Mouse (Mus musculus): ENCODE results near the gene Asic2.
A peak's percentile ranks its signal among the peaks of the same experiment; 100 is the strongest.

Gene Asic2

GRCm38 (mm10) chr11:81968401-81968881 is at the start of gene Asic2:
Gene Asic2 (minus strand): TSS chr11:81968457.
- DNase-seq (ENCODE audit: extremely low spot score, low read depth, low spot score), result no peak

DNA sequence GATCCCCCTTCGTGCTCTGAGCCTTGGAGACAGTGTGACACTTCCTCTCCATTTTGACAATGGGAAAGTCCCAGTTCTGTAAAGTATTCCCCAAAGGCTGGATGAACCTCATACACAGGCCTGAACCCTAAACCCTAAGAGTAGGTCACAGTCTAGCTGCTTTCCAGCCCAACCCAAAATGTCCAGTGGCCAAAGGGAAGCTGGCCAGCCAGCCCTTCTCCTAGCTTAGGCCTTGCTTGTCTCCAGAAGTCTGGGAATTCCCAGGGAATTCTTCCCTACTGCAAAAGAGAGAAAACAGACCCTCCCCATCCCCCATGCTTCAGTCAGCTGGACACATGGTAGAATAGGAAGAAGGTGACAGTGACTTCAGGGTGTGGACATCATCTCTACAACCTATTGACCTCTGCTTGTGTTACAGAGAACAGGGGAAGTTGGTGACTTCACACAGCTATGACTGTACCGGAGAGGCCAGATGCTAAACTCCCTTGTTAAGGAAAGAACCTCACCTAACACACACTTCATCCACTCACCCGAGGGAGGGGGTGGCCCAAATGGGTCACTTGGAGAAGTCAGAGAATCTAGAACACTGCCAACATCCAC is 48.0 kb upstream of the Asic2 start:
- DNase-seq (ENCODE audit: extremely low spot score, low read depth, low spot score), result no peak

- DNase-seq (ENCODE audit: extremely low spot score, low read depth, low spot score), result no peak
These were observed 46.8 kb upstream of the Asic2 start for GRCm38 (mm10) chr11:82015066-82015465.

GRCm38 (mm10) chr11:82013756-82014155 is 45.5 kb upstream of the Asic2 start:
- DNase-seq (ENCODE audit: extremely low spot score, low read depth, low spot score), result no peak

GRCm38 (mm10) chr11:82011411-82012193 is 43.3 kb upstream of the Asic2 start:
- DNase-seq (ENCODE audit: extremely low spot score, low read depth, low spot score), result no peak

DNA sequence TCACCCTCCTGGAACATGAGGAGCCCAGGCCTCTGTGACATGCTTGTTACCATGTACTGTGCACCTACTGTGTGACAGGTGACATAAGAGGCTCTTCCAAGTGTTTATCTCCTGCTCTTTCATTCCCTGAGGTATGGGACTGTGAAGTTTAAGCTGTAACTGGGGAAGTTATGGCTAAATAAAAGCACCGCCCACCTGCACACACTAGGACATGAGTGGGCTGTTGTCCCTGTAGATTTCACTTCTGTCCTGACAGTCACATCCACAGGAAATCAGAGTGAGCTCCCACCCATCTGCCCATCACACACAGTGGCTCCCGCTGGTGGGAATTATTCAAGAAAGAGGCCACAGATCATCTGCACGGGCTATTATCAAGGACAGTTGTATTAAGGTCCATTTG is 41.9 kb upstream of the Asic2 start:
- DNase-seq (ENCODE audit: extremely low spot score, low read depth, low spot score), result no peak

DNA sequence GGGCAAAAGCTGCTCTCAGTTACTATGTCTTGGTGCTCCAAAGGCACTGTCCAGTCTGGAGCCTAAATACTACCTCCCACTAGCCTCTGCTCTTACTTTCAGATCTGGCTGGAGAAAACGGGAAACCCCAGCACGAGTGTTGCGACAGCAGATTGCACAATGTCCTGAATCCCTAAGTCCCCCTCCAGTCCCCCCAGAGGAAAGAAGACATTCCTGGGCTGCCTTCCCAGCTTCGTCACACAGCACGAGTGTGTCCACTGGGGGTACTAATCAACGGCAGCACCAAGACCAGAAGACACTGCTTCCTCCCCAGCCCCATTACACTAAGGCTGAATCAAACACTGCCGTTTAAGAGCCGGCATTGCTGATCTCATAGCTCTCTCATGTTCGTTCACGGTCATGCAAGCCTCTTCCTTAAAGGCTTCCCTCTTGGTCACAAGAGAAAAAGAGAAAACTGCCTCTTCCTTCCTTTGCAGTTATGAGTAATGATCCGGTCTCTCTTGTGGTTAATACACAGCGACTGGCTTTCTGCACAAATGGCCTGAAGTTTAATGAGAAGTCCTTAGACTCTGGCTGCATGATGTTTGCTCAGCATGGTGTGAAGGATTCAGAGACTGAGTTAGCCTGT is 38.7 kb upstream of the Asic2 start:
- DNase-seq (ENCODE audit: extremely low spot score, low read depth, low spot score), result no peak

GRCm38 (mm10) chr11:82004810-82005209 is 36.6 kb upstream of the Asic2 start:
- no peak for DNase-seq (ENCODE audit: extremely low spot score, low read depth, low spot score)

DNA sequence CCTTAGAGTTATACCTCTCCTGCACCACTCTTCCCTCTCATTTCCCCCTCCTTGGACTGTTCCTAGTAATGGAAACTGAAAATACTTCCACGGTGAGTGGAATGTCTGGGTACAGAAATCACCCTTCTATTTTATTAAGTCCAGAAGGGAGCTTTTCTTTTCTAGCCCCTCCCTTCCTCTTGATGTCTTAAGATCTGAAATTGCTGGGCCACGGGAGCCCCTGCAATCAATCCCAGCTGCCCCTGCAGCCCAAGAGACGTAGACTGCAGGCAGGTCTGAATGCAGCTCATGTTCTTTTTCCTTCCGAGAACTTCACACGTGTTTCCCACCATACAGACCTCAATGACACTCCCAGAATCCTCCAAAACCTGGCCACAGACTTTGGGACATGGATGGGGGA is 32.3 kb upstream of the Asic2 start:
- DNase-seq (ENCODE audit: extremely low spot score, low read depth, low spot score), result no peak

- no peak for DNase-seq (ENCODE audit: extremely low spot score, low read depth, low spot score)
These were observed 31.2 kb upstream of the Asic2 start for GRCm38 (mm10) chr11:81999469-81999868.

DNA sequence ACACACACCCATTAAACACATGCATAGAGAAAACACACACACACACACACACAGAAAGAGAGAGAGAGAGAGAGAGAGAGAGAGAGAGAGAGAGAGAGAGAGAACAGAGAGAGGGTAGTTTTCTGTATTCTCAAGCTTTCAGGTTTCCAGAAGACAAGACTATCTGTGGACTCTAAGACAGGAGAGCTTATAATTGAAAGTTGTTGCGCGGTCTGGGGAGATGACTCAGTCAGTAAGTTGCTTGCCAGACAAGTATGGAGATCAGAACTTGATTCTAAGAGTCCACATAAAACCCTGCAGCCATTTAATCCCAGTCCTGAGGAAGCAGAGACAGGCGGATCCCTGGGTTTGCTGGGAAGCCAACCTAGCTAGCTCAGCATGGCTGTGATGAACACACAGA is 30.4 kb upstream of the Asic2 start:
- DNase-seq (ENCODE audit: extremely low spot score, low read depth, low spot score), result no peak

- DNase-seq (ENCODE audit: extremely low spot score, low read depth, low spot score), result no peak
These were observed 28.8 kb upstream of the Asic2 start for GRCm38 (mm10) chr11:81997085-81997484.

DNA sequence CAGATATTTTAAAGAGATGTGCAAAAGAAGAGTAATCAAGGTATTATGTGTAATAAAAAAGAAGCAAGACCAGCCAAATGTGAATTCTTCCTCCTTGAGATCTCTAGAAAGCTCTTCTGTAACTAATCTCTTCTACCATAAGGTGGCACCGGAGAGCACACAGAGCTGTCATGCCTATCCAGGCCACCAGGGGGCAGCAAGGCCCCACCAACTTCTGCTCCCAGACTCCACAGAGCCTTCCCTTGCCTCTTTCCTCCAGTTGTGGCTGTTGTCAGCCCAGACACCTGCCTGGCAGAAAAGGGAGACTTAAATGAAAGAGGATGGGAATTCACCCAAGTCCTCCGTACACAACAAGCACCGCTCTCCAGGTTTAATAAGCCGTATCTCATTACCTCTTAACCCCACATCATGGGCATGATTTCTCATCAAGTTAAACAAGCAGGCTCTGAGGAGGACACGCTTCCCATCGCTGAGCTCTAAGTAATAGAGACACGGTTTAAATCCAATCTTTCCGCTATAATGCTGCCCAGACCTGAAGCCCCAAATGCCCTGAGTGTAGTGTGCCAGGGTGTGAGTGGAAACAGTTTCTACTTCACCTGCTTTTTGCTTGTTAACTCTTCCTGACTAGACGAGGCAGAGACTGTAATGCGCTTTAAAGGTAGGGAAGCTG is 28.1 kb upstream of the Asic2 start:
- DNase-seq (ENCODE audit: extremely low spot score, low read depth, low spot score), result peak; percentile 47

DNA sequence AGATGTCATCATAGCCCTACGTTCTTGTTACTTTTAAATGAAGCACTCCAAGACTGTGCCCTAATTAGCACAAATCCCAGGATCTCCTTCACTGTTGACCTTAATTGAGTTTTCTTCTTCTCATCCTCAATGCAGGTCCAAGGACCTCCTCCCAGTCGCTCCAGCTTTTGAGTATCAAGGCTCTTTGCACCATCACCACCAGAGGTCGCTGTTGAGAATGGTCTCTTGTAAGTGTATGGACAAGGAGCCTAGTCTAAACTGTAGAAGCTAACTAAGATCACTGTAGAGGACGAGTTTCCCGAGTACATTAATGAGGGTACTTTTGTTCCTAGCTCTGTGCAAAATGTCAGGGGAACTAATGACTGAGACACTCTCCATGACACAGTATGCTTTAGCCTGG is 14.9 kb upstream of the Asic2 start:
- peak; percentile 73 for DNase-seq (ENCODE audit: extremely low spot score, low read depth, low spot score)

DNA sequence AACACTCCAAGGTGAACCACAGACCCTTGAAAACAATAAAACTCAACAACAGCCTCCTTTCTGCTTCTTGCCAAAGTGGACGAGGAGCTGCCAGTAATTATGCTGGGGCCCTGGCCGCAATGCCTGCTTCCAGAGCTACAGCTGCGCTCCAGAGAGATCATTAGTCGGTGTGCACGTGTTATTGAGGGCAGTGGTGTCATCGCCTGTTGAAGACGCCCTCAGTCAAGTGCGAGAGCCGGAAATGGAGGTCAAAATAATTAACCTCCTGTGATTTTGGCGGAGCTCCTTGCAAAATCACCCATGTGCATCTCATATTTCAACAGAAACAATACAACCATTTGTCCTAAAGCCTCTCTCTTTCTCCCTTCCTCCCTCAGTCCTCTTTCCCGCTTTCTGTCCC is 13.9 kb upstream of the Asic2 start:
- DNase-seq (ENCODE audit: extremely low spot score, low read depth, low spot score), result peak; percentile 88

- DNase-seq (ENCODE audit: extremely low spot score, low read depth, low spot score), result no peak
These were observed 6.3 kb upstream of the Asic2 start for GRCm38 (mm10) chr11:81974577-81974976.

GRCm38 (mm10) chr11:81973699-81974098 is 5.4 kb upstream of the Asic2 start:
- no peak for DNase-seq (ENCODE audit: extremely low spot score, low read depth, low spot score)

GRCm38 (mm10) chr11:81972044-81972443 is 3.8 kb upstream of the Asic2 start:
- DNase-seq (ENCODE audit: extremely low spot score, low read depth, low spot score), result no peak

- DNase-seq (ENCODE audit: extremely low spot score, low read depth, low spot score), result no peak
These were observed 1.5 kb downstream of the Asic2 start for GRCm38 (mm10) chr11:81966626-81967289.

GRCm38 (mm10) chr11:81965653-81966625 is 2.3 kb downstream of the Asic2 start:
- no peak for DNase-seq (ENCODE audit: extremely low spot score, low read depth, low spot score)
